Mouse (Mus musculus) B cell, adult 62 days (primary cell): ENCODE data around the gene Dicer1. TPM values are rescaled to one million over a fixed set of nuclear protein-coding genes. Genes with fewer than 3 reads are reported as not detected.

Experiments
- total RNA-seq: library from RNA; stranded (reverse); gene quantifications from 4 replicates; pipeline ENCODE4 v1.2.4, GENCODE M21; 2023

Gene Dicer1
- 109 to 118 TPM (median 115 TPM) in 4 replicates for total RNA-seq

GRCm38 (mm10) chr12:104751814-104752765, at the start of gene Dicer1:
TSS of gene Dicer1 (minus strand) at chr12:104751952.

Other genes with a start within 250 kb of the Dicer1 start
- gene Clmn, start 113.1 kb upstream of the Dicer1 start, total RNA-seq = not detected in 4 replicates